In genomic region chr2:180219145-180219943, GRCm38 (mm10) we compare ENCODE assay signal across 10 mouse cellular contexts. TPM values are rescaled to one million over a fixed set of nuclear protein-coding genes. Genes with fewer than 3 reads are reported as not detected.
DNase-seq lines count a peak whose midpoint lies in the region; ATAC-seq lines count a peak whose summit lies in the region.
"Had no signal": no experiment of that assay in that cellular context is flagged by ENCODE, and none has a peak within 500 bp of the region (broad histone marks: within the 10 kb centered on the region; RNA-seq: fewer than 3 reads in every experiment).

No protein-coding gene starts in this region.

- H3K4me2 ChIP-seq in heart, embryonic 11.5 days = no peak overlapping the region
- peak overlapping the region; percentile 14 for H3K4me2 ChIP-seq in lung, embryonic 15.5 days
- no peak overlapping the region for H3K4me2 ChIP-seq in embryonic facial prominence, embryonic 14.5 days (ENCODE audit: low read depth, low read length)
- H3K4me2 ChIP-seq in limb, embryonic 15.5 days = no peak overlapping the region

- no peak overlapping the region for H3K9ac ChIP-seq in heart, embryonic 11.5 days (ENCODE audit: low read depth, low read length)
- 0 out of 2 replicates have a peak overlapping the region, but pooled peaks have one; percentile 25 for H3K9ac ChIP-seq in lung, embryonic 15.5 days
- H3K9ac ChIP-seq in embryonic facial prominence, embryonic 14.5 days (ENCODE audit: low read depth, low read length) = no peak overlapping the region
- 0 out of 2 replicates have a peak overlapping the region, but pooled peaks have one; percentile 14 for H3K9ac ChIP-seq in limb, embryonic 15.5 days

- H3K27ac ChIP-seq in heart, embryonic 11.5 days (ENCODE audit: low read depth, low read length) = peak overlapping the region; percentile 54; the same call in 1 of the 2 replicates
- peak overlapping the region; percentile 91 for H3K27ac ChIP-seq in lung, embryonic 15.5 days
- peak overlapping the region; percentile 39; the same call in 1 of the 2 replicates for H3K27ac ChIP-seq in embryonic facial prominence, embryonic 14.5 days (replicated peaks; ENCODE audit: low read depth, low read length)
- peak overlapping the region; percentile 43; the same call in 1 of the 2 replicates for H3K27ac ChIP-seq in limb, embryonic 15.5 days

- peaks cover 49% of the 10 kb centered on the region for H3K4me1 ChIP-seq in heart, embryonic 11.5 days (ENCODE audit: control insufficient read depth, insufficient read depth, low read length)
- H3K4me1 ChIP-seq in lung, embryonic 15.5 days = peaks cover 92% of the 10 kb centered on the region
- H3K4me1 ChIP-seq in embryonic facial prominence, embryonic 14.5 days (ENCODE audit: control insufficient read depth, insufficient read depth, low read length) = peaks cover 12% of the 10 kb centered on the region; the same call in 1 of the 2 replicates
- H3K4me1 ChIP-seq in limb, embryonic 15.5 days = peaks cover 41% of the 10 kb centered on the region

- H3K4me3 ChIP-seq in heart, embryonic 11.5 days (ENCODE audit: low read depth, low read length) = no peak overlapping the region
- no peak overlapping the region for H3K4me3 ChIP-seq in lung, embryonic 15.5 days
- H3K4me3 ChIP-seq in embryonic facial prominence, embryonic 14.5 days (ENCODE audit: low read depth, low read length) = no peak overlapping the region
- no peak overlapping the region for H3K4me3 ChIP-seq in limb, embryonic 15.5 days

- no peak for ATAC-seq in heart, embryonic 11.5 days (replicated peaks; ENCODE audit: insufficient number of reproducible peaks, low FRiP score, low TSS enrichment)
- ATAC-seq in lung, embryonic 15.5 days (ENCODE audit: borderline replicate concordance, extremely low read depth, low FRiP score, low TSS enrichment) = no peak
- ATAC-seq in embryonic facial prominence, embryonic 14.5 days (ENCODE audit: low read depth) = no peak
- ATAC-seq in limb, embryonic 15.5 days (ENCODE audit: insufficient number of reproducible peaks, low FRiP score, low TSS enrichment, low read depth) = no peak
- ATAC-seq: forebrain, embryonic 14.5 days had no signal

- no peaks in the 10 kb centered on the region; the same call in 1 of the 2 replicates for H3K27me3 ChIP-seq in heart, embryonic 11.5 days (ENCODE audit: control insufficient read depth, insufficient read depth, low read length)
- peaks cover 3% of the 10 kb centered on the region; the same call in 1 of the 2 replicates for H3K27me3 ChIP-seq in lung, embryonic 15.5 days
- H3K27me3 ChIP-seq in embryonic facial prominence, embryonic 14.5 days (replicated peaks; ENCODE audit: control insufficient read depth, insufficient read depth, low read length) = peaks cover 4% of the 10 kb centered on the region
- H3K27me3 ChIP-seq in limb, embryonic 15.5 days = peaks cover 9% of the 10 kb centered on the region

- no peak for DNase-seq in heart, adult 18-20 months
- DNase-seq in lung, postnatal 10 days = no peak
- DNase-seq in embryonic facial prominence, embryonic 14.5 days (ENCODE audit: low spot score) = no peak
- DNase-seq in spleen, adult 18-20 months = no peak
- no peak for DNase-seq in embryo, embryonic 10 days (ENCODE audit: low spot score)
- DNase-seq: thymus, postnatal 4 days had no signal

- no peaks in the 10 kb centered on the region for H3K36me3 ChIP-seq in heart, embryonic 11.5 days (ENCODE audit: control insufficient read depth, insufficient read depth, low read length)
- H3K36me3 ChIP-seq in lung, embryonic 15.5 days = no peaks in the 10 kb centered on the region
- H3K36me3 ChIP-seq in embryonic facial prominence, embryonic 14.5 days (ENCODE audit: control insufficient read depth, insufficient read depth, low read length) = no peaks in the 10 kb centered on the region
- no peaks in the 10 kb centered on the region for H3K36me3 ChIP-seq in limb, embryonic 15.5 days

- no peaks in the 10 kb centered on the region for H3K9me3 ChIP-seq in heart, embryonic 11.5 days (replicated peaks; ENCODE audit: control insufficient read depth, low read length)
- H3K9me3 ChIP-seq in lung, embryonic 15.5 days = no peaks in the 10 kb centered on the region
- no peaks in the 10 kb centered on the region for H3K9me3 ChIP-seq in embryonic facial prominence, embryonic 14.5 days (ENCODE audit: control insufficient read depth, low read length)
- no peaks in the 10 kb centered on the region for H3K9me3 ChIP-seq in limb, embryonic 15.5 days

- WGBS in heart, embryonic 11.5 days (ENCODE audit: insufficient replicate concordance) = 82% methylated on average over 15 of the region's 15 CpGs
- WGBS in lung, embryonic 15.5 days = 59% methylated on average over 15 of the region's 15 CpGs
- WGBS in embryonic facial prominence, embryonic 14.5 days = 73% methylated on average over 15 of the region's 15 CpGs
- 70% methylated on average over 15 of the region's 15 CpGs for WGBS in limb, embryonic 15.5 days

RNA-seq across cellular contexts. Expression of gene Lama5, which starts 6.3 kb away (rescaled TPM):
- polyA plus RNA-seq in heart, embryonic 11.5 days (2014; fragmentation: Nextera tagmentation; extraction: Ambion mirVana) = 24.0 and 27.5 TPM in 2 replicates
- 10 to 100 TPM; 72.2 to 78.5 TPM for total RNA-seq in heart, adult 18-20 months (2021)
- 79.0 and 83.2 TPM in 2 replicates for polyA plus RNA-seq in lung, embryonic 15.5 days (2015; fragmentation: Nextera tagmentation; extraction: Ambion mirVana)
- 25.2 and 28.2 TPM in 2 replicates for polyA plus RNA-seq in embryonic facial prominence, embryonic 14.5 days (2014; fragmentation: Nextera tagmentation; extraction: Ambion mirVana)
- polyA plus RNA-seq in limb, embryonic 15.5 days (2015; fragmentation: Nextera tagmentation; extraction: Ambion mirVana) = 24.5 and 25.9 TPM in 2 replicates

RNA-seq across cellular contexts. Expression of gene Rps21, which starts 37.8 kb away (rescaled TPM):
- polyA plus RNA-seq in heart, embryonic 11.5 days (2014; fragmentation: Nextera tagmentation; extraction: Ambion mirVana) = 347 and 390 TPM in 2 replicates
- 100 to 1,000 TPM; 561 to 600 TPM for total RNA-seq in heart, adult 18-20 months (2021)
- 477 and 524 TPM in 2 replicates for polyA plus RNA-seq in lung, embryonic 15.5 days (2015; fragmentation: Nextera tagmentation; extraction: Ambion mirVana)
- polyA plus RNA-seq in embryonic facial prominence, embryonic 14.5 days (2014; fragmentation: Nextera tagmentation; extraction: Ambion mirVana) = 689 and 787 TPM in 2 replicates
- polyA plus RNA-seq in limb, embryonic 15.5 days (2015; fragmentation: Nextera tagmentation; extraction: Ambion mirVana) = 429 and 600 TPM in 2 replicates

RNA-seq across cellular contexts. Expression of gene Adrm1, which starts 48.1 kb away (rescaled TPM):
- 121 and 126 TPM in 2 replicates for polyA plus RNA-seq in heart, embryonic 11.5 days (2014; fragmentation: Nextera tagmentation; extraction: Ambion mirVana)
- total RNA-seq in heart, adult 18-20 months (2021) = 10 to 100 TPM; 84.0 to 86.8 TPM
- 184 and 191 TPM in 2 replicates for polyA plus RNA-seq in lung, embryonic 15.5 days (2015; fragmentation: Nextera tagmentation; extraction: Ambion mirVana)
- polyA plus RNA-seq in embryonic facial prominence, embryonic 14.5 days (2014; fragmentation: Nextera tagmentation; extraction: Ambion mirVana) = 130 and 142 TPM in 2 replicates
- 165 and 185 TPM in 2 replicates for polyA plus RNA-seq in limb, embryonic 15.5 days (2015; fragmentation: Nextera tagmentation; extraction: Ambion mirVana)

RNA-seq across cellular contexts. Expression of gene Cables2, which starts 54.0 kb away (rescaled TPM):
- 11.8 TPM in 2 replicates for polyA plus RNA-seq in heart, embryonic 11.5 days (2014; fragmentation: Nextera tagmentation; extraction: Ambion mirVana)
- total RNA-seq in heart, adult 18-20 months (2021) = 10 to 100 TPM; 10.9 TPM
- polyA plus RNA-seq in lung, embryonic 15.5 days (2015; fragmentation: Nextera tagmentation; extraction: Ambion mirVana) = 14.1 and 16.5 TPM in 2 replicates
- polyA plus RNA-seq in embryonic facial prominence, embryonic 14.5 days (2014; fragmentation: Nextera tagmentation; extraction: Ambion mirVana) = 16.5 and 17.4 TPM in 2 replicates
- polyA plus RNA-seq in limb, embryonic 15.5 days (2015; fragmentation: Nextera tagmentation; extraction: Ambion mirVana) = 9.3 and 12.5 TPM in 2 replicates

Comparison
In these comparisons a context has a peak if more than half of its experiments do, and no peak if none do; other contexts are left out.
1. H3K27ac ChIP-seq: peak in every context shown above with its lines; median percentile 91 in lung, embryonic 15.5 days; 54 in heart, embryonic 11.5 days; 43 in limb, embryonic 15.5 days; 39 in embryonic facial prominence, embryonic 14.5 days.
2. H3K9ac ChIP-seq: peak in lung, embryonic 15.5 days (single experiment) and limb, embryonic 15.5 days (single experiment); none in heart, embryonic 11.5 days (single experiment) and embryonic facial prominence, embryonic 14.5 days (single experiment).